Mouse (Mus musculus) stomach, embryonic 15.5 days (tissue): ENCODE data around the gene Zfp639. TPM values are rescaled to one million over a fixed set of nuclear protein-coding genes. Genes with fewer than 3 reads are reported as not detected.

Experiments used
- ATAC-seq: fragments of 200-750 bp; cut with Nextera tagmentation; 2 replicates; pipeline ENCODE4 v1.8.0; 2017; ENCODE audit warnings: low read depth, moderate number of reproducible peaks, moderate TSS enrichment; ENCODE audit not compliant: insufficient read depth, low FRiP score
- H3K27ac ChIP-seq: fragments of 300-500 bp; sonication (generic); 2 replicates; pipeline ENCODE4 v1.5.1; 2015; ENCODE audit warnings: mild to moderate bottlenecking, inconsistent platforms
- H3K27me3 ChIP-seq: fragments of 300-500 bp; sonication (generic); replicated peaks from 2 replicates; pipeline ENCODE4 v1.6.1; 2015; ENCODE audit warnings: inconsistent platforms
- H3K36me3 ChIP-seq: fragments of 300-500 bp; sonication (generic); 2 replicates; pipeline ENCODE4 v1.6.1; 2015; ENCODE audit warnings: inconsistent platforms
- H3K4me1 ChIP-seq: fragments of 300-500 bp; sonication (generic); 2 replicates; pipeline ENCODE4 v1.6.1; 2015; ENCODE audit warnings: inconsistent platforms
- H3K4me2 ChIP-seq: fragments of 300-500 bp; sonication (generic); 2 replicates; pipeline ENCODE4 v1.6.1; 2015; ENCODE audit warnings: mild to moderate bottlenecking, inconsistent platforms
- H3K4me3 ChIP-seq: fragments of 300-500 bp; sonication (generic); replicated peaks from 2 replicates; pipeline ENCODE4 v1.5.1; 2015; ENCODE audit warnings: inconsistent platforms
- H3K9ac ChIP-seq: fragments of 300-500 bp; sonication (generic); 2 replicates; pipeline ENCODE4 v1.6.1; 2015; ENCODE audit warnings: inconsistent platforms
- H3K9me3 ChIP-seq: fragments of 300-500 bp; sonication (generic); 2 replicates; pipeline ENCODE4 v1.6.1; 2016; ENCODE audit warnings: inconsistent platforms
- WGBS: fragments of 180-500 bp; shearing (Covaris S2); methylation state at CpG from one replicate; pipeline ENCODE4 v1.1.7; 2015; 5-methylcytosine and 5-hydroxymethylcytosine counted together
- polyA plus RNA-seq: library from polyadenylated mRNA; unstranded; fragments of >200 nt; fragmentation: Nextera tagmentation; extraction: Ambion mirVana; gene quantifications from 2 replicates; pipeline ENCODE4 v1.2.1, GENCODE M21; 2015

The Zfp639 gene
- polyA plus RNA-seq, 1 experiment from 2014 or later = 33.6 TPM

DNA sequence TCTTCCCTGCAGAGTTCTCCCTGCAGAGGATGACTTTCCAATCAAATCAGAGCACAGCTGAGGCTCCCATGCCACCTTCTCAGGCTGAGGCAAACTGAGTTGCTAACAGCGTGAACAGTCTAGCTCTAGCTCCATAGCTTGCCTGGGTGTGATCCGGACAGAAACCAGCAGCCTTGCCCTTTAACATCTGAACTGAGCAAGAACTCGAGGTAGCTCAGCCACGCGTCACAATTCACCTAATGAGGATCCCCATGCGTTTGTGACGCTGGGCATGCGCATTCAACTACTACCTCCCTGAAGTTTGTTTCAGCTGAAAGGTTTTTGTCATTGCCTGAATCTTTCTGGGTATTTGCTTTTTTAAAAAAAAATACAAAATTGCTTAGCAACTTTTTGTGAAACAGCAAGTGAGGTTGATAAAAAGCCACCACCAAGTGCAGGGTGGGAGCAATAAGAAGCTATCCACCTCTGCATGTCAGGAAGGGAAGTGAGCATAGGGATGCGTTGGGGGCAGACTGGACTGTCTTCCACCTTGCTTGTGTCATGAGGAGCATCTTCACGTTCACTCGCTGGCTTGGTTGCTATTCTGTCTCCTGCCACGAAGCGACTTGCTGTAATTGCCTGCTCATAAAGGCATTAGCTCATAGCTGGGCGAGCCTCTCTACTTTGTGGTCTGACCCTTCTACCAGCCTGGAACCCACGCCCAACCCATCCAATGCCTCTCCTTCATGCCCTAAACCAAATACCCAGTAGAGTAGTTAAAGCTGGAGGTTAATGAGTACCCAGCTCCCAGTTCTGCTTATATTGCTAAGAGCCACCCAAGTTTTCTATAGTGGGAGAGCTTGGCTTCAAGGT, 19.8 kb upstream of the Zfp639 start:
- no peaks in the 10 kb centered on the region for H3K4me1 ChIP-seq
- H3K4me2 ChIP-seq = no peak overlapping the region
- H3K36me3 ChIP-seq = no peaks in the 10 kb centered on the region
- H3K4me3 ChIP-seq = no peak overlapping the region
- no peak overlapping the region for H3K27ac ChIP-seq
- 74% methylated on average over 15 of the region's 15 CpGs for WGBS
- H3K9me3 ChIP-seq = no peaks in the 10 kb centered on the region
- no peak for ATAC-seq
- H3K9ac ChIP-seq = no peak overlapping the region
- H3K27me3 ChIP-seq = no peaks in the 10 kb centered on the region

DNA sequence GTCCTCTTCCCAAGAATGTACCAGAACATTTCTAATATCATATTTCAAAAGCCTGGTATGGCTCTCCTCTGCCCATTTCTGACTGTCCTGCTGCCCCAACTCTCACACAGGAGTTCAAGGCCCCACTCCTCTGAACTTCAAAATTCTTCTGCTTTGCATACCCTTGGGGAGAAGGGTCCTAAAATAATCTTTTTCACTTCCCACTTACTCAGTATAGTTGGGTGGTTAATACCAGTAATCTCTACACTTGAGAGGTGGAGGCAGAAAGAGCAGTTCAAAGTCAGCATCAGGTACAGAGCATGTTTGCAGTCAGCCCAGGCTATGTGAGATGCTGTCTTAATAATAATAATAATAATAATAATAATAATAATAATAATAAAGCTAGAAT, 19.1 kb upstream of the Zfp639 start:
- Histone ChIP-seq H3K4me1 (no peaks in the 10 kb centered on the region), H3K27me3 (no peaks in the 10 kb centered on the region), H3K4me2 (no peak overlapping the region), H3K36me3 (no peaks in the 10 kb centered on the region), H3K27ac (no peak overlapping the region), H3K9ac (no peak overlapping the region), H3K9me3 (no peaks in the 10 kb centered on the region), H3K4me3 (no peak overlapping the region)
- ATAC-seq = no peak

DNA sequence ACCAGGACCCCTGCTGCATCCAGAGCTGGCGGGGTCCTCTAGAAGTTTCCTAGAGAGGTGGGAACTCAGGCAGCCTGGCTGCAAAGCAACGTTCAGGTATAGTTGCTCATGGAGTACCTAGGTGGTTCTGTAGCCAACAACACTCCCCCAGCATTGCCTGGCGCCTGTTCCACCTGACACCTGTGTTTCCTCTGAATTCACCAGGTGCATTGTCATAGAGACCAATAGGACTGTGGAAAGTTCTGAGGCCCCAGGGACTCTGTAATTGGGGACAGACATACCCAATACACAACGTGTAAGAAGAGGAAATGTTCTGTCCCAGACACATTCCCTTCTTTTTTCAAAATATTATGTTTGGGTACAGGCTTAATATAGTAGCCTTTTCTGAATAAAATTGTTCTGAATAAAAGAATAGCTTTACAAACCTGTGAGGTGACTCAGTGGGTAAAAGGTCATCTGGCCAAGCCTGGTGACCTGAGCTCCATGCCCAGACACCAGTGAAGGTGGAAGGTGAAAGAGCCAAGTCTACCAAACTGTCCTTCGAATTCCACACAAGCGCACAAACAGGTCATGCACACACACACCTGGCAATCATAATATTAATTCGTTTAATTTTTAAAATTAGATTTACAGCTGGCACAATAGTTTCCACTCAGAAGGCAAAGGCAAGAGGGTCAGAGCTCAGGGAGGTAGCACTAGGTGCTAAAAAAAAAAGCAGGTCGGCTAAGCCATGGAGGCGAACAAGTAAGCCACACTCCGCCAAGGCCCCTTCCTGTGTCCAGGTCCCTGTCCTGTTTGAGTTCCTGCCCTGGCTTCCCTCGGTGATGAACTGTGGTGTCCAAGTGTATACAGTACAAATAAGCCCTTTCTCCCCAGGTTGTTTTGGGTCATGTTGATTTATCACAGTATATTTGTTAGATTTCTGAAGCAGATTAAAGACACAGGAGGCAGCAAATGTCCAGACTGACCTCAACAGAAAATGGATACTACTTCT, 17.7 kb upstream of the Zfp639 start, which contains the start of gene Kcnmb3:
TSS of gene Kcnmb3 (minus strand) at position 135 of the 994 bp plus-strand sequence.
- Histone ChIP-seq H3K36me3 (no peaks in the 10 kb centered on the region), H3K4me2 (no peak within 1 kb of the TSS), H3K9me3 (no peaks in the 10 kb centered on the region), H3K4me3 (no peak within 1 kb of the TSS), H3K27me3 (no peaks in the 10 kb centered on the region), H3K9ac (no peak within 1 kb of the TSS), H3K4me1 (no peaks in the 10 kb centered on the region), H3K27ac (no peak within 1 kb of the TSS)
- WGBS = 76% methylated on average over 11 of the region's 11 CpGs
- no peak for ATAC-seq

DNA sequence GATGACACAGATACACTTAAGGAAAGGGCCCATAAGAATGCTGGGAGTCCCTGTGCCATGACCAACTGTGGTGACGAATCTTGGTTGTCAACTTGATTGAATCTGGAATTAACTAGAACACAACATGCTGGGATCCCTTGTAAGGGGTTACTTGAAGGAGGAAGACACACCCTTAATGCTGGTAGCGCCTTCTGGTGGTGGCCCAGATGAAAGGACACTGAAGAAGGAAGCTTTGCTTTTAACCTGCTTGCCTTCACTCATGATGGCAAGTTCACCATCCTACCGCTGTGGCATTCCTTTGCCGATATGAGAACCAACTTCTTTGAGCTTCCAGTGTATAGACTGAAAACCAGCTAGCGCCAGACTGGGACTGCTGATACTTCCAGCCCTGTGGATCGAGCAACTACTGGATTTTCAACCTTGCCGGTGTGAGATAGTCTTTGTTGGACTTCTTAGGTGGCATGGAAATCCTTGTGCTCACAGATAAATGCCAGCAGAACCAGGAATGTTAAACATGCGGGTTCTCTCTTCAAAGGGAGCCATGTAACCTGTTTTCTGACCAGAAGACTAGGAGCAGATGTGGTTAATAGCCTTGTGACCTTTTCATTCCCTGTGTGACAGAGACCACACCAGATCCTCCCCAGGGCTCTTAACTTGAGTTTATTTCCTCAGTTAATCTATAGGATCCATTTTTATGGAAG, 15.5 kb upstream of the Zfp639 start:
- WGBS = 80% methylated on average over 8 of the region's 8 CpGs
- no peaks in the 10 kb centered on the region for H3K27me3 ChIP-seq
- H3K4me1 ChIP-seq = no peaks in the 10 kb centered on the region
- H3K27ac ChIP-seq = no peak overlapping the region
- no peaks in the 10 kb centered on the region for H3K9me3 ChIP-seq
- H3K4me3 ChIP-seq = no peak overlapping the region
- no peak overlapping the region for H3K9ac ChIP-seq
- no peaks in the 10 kb centered on the region for H3K36me3 ChIP-seq
- ATAC-seq = no peak
- no peak overlapping the region for H3K4me2 ChIP-seq

DNA sequence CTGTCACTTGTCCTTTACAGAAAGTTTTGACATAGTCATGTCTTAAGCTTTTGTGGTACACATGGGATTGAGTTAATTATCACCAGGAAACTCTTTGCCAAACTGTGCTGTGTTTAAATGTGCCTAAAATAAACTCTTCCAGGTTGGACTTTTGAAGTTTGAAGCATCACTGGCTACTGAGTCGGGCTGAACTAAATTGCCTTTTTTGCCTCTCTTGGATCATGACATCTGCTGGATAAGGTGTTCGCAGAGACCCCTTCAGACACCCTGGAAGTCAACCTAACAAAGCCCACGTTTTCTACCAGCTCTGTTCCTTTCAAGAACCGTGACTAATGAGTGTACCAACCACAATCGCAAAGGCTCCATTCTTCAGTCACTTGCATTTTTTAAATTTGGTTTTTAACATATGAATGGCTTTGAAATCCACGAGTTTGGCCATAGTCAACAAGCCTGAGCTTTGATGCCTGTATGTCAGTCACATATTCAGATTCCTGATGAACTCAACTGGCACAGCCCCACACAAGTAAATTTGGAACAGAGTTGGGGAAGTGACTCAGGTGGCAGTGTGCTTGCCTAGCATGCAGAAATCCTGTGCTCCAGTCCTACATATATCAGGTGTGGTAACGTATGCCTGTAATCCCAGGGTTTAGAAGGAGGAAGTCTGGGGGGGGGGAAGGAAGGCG, 14.8 kb upstream of the Zfp639 start:
- no peak overlapping the region for H3K4me3 ChIP-seq
- 70% methylated on average over 8 of the region's 8 CpGs for WGBS
- H3K4me1 ChIP-seq = no peaks in the 10 kb centered on the region
- no peaks in the 10 kb centered on the region for H3K9me3 ChIP-seq
- H3K9ac ChIP-seq = no peak overlapping the region
- no peak overlapping the region for H3K4me2 ChIP-seq
- H3K36me3 ChIP-seq = no peaks in the 10 kb centered on the region
- H3K27me3 ChIP-seq = no peaks in the 10 kb centered on the region
- H3K27ac ChIP-seq = no peak overlapping the region
- ATAC-seq = no peak

DNA sequence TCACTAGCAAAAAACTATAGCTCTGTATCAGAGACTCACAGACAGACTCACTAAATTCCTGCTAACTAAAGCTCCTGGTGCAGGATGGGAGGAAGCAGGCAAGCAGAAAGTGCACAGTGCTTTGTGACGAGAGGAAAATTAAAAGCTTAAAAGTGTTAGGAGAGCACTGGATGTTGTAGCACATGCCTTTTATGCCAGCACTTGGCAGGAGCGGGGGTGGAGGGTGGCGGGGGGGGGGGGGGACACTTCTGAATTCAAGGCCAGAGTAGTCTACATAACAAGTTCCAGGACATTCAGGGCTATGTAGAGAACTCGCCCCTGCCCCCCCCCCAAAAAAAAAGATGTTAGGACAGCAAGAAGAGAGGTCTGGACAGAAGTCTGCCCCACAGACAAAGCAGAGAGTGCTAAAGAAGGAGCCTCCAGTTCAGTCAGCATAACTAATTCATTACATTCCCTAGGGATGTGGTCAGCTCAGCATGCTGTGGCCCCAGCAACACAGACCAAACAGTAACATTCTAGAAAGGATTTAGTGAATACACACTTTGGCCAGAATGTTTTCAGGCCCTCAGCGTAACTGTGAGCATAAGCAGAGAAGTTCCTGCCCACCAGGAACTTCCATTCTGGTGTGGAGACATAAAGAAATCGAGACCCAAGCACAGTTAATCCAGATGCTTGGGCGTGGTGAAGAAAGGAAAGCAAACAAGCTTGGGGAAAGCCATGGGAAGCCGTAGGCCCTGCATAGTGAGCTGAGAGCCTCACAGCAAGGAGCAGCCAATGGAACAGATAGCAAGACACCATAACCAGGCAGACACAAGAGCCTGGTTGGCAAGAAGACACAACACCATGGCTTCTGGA, 14.0 kb upstream of the Zfp639 start:
- Histone ChIP-seq H3K4me3 (no peak overlapping the region), H3K4me2 (no peak overlapping the region), H3K36me3 (no peaks in the 10 kb centered on the region), H3K9ac (no peak overlapping the region), H3K9me3 (no peaks in the 10 kb centered on the region), H3K4me1 (no peaks in the 10 kb centered on the region), H3K27me3 (no peaks in the 10 kb centered on the region), H3K27ac (no peak overlapping the region)
- ATAC-seq = no peak
- 57% methylated on average over 7 of the region's 8 CpGs for WGBS

DNA sequence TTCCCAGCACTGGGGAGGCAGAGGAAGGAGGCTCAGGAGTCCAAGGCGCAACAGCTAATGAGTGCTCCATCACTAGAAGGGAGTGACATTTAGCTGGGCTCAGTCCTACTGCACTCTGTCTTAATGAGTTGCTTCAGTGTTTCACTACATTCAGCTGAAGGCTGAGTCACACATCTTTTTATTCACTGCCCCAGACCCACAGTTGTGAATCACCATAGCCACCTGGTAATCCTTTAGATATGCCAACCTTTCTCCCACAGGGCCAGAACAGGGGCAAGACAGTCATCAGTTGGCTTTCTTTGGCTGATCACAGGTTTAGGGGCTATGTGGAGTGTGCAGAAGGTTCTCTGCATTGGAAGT, 13.4 kb upstream of the Zfp639 start:
- Histone ChIP-seq H3K9me3 (no peaks in the 10 kb centered on the region), H3K4me2 (no peak overlapping the region), H3K4me3 (no peak overlapping the region), H3K27me3 (no peaks in the 10 kb centered on the region), H3K9ac (no peak overlapping the region), H3K4me1 (no peaks in the 10 kb centered on the region), H3K36me3 (no peaks in the 10 kb centered on the region), H3K27ac (no peak overlapping the region)
- ATAC-seq = no peak
- 89% methylated on average over 1 of the region's 1 CpGs for WGBS

DNA sequence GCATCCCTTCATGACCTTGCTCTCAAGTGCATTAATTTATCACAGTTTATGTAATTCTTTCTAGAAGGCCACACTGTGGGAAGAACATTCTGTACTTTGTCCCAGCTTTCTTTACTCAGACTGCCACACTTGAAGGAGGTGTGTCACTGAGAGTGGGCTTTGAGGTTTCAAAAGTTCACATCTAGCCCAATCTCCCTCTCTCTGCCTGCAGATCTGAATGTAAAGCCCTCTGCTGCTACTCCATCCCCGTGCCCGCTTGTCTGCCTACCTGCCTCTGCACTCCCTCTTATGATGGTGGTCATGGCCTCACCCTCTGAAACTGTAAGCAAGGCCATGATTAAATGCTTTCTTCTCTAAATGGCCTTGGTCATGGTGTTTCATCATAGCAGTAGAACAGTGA, 9.7 kb upstream of the Zfp639 start:
- WGBS = 83% methylated on average over 2 of the region's 2 CpGs

DNA sequence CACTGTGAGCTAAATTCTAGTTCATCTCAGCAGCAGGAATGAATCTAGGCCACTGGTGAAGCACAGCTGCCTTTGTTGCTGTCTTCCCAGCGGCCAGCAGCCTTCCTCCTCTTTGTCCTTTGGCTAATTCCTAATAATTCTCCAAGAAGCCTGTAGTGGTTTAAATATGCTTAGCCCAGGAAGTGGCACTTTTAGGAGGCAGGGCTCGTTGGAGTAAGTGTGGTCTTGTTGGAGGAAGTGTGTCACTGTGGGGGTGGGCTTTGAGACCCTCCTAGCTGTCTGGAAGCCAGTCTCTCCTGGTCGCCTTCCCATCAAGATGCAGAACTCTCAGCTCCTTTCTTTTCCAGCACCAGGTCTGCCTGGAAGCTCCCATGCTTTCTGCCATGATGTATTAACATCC, 4.2 kb upstream of the Zfp639 start:
- no peak overlapping the region for H3K4me2 ChIP-seq
- H3K9ac ChIP-seq = no peak overlapping the region
- no peak for ATAC-seq
- no peaks in the 10 kb centered on the region for H3K9me3 ChIP-seq
- H3K27ac ChIP-seq = no peak overlapping the region
- 67% methylated on average over 3 of the region's 3 CpGs for WGBS
- no peaks in the 10 kb centered on the region for H3K36me3 ChIP-seq
- H3K4me1 ChIP-seq = peaks cover 3% of the 10 kb centered on the region; the same call in 1 of the 2 replicates
- H3K27me3 ChIP-seq = no peaks in the 10 kb centered on the region
- H3K4me3 ChIP-seq = no peak overlapping the region

More for the DNA sequence above, 9.7 kb upstream of the Zfp639 start:
- Histone ChIP-seq H3K9ac (no peak overlapping the region), H3K9me3 (no peaks in the 10 kb centered on the region), H3K27ac (no peak overlapping the region), H3K27me3 (no peaks in the 10 kb centered on the region), H3K4me2 (no peak overlapping the region), H3K36me3 (no peaks in the 10 kb centered on the region), H3K4me1 (no peaks in the 10 kb centered on the region), H3K4me3 (no peak overlapping the region)
- ATAC-seq = no peak

DNA sequence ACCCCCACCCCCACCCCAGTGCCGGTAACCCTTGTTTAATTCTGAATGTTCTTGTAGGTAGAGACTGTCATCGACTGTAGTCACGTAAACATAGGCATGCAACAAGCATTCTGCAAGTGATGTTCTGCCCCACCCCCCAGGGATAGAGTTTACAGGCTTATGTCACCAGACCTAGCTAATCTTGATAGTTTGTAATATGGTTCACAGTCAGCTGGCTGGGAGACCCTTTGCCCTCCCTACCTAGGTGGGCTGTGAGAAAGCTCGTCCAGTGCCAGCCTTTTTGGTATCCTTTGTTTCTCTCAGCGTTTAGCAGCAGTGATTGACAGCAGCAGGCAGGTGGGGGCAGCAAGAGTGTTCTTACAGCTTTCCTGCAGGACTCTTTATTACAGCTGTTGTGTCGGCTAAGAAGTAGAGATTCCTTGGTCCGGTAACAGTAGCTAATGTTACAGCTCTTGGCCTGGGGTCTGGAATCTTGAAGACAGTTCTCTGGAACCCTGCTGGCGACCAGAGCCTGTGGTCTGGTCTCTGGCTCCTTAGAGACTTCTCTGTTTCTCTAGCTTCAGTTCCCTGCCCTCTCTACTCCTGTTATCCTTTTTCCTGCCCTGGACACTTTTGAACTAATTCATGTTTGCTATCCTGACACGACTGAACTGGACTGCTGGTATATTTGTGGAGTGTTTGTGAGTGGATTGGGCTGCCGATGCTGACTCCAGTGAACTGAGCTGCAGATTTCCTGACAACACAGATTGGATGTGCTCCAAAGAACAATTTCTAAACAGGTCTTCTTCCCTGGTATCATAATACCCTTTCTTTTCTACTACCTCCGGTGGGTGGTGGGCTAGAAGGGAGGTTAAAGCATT, 3.5 kb upstream of the Zfp639 start:
- WGBS = 61% methylated on average over 11 of the region's 11 CpGs
- Histone ChIP-seq H3K36me3 (no peaks in the 10 kb centered on the region), H3K4me3 (no peak overlapping the region), H3K27me3 (no peaks in the 10 kb centered on the region), H3K9ac (no peak overlapping the region), H3K27ac (no peak overlapping the region), H3K9me3 (no peaks in the 10 kb centered on the region), H3K4me2 (no peak overlapping the region), H3K4me1 (peaks cover 3% of the 10 kb centered on the region; the same call in 1 of the 2 replicates)
- no peak for ATAC-seq
